Mouse (Mus musculus) lung, postnatal 0 days (tissue): ENCODE data around the gene Cenpi.

Experiments used
- CTCF ChIP-seq: IDR thresholded peaks from 2 replicates; pipeline ENCODE4 v1.5.1; 2016; ENCODE audit warnings: antibody characterized with exemption, mild to moderate bottlenecking
- EP300 ChIP-seq: IDR thresholded peaks from 2 replicates; pipeline ENCODE4 v1.6.1; 2016; ENCODE audit warnings: antibody characterized with exemption, mild to moderate bottlenecking, control low read depth

GRCm38 (mm10) chrX:134275715-134276114 is 32.2 kb upstream of the Cenpi start:
- TF ChIP-seq CTCF (no peak), EP300 (no peak)
